Mouse (Mus musculus) right cerebral cortex, adult 18-20 months (tissue): ENCODE measurements around the gene Ank2.
A peak's percentile ranks its signal among the peaks of the same experiment; 100 is the strongest.

ENCODE experiments used
- DNase-seq: peaks from one replicate; pipeline ENCODE4 v3.0.0; 2022; ENCODE audit warnings: mixed read lengths

The Ank2 gene

GRCm38 (mm10) chr3:127281390-127281789 lies 217.8 kb downstream of the Ank2 start:
- DNase-seq: no peak

GRCm38 (mm10) chr3:127280376-127280775 lies 218.8 kb downstream of the Ank2 start:
- DNase-seq: no peak

DNA sequence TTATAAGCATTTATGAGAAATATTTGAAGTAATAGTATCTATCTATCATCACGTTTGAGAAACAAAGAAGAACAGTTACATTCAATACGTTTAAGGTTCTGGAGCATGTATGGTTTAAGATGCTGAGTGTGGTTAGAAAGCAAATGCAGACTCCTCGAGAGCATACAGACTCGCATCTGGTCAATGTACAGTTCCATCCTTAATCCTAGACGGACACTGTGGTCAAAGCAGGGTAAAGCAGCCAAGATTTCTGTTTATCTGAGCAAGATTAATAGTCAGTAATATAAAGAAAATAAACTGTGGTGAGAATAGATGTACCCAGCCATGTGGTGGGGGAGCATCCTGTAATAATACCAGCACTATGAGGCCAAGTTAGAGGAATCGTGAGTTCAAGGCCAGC lies 223.2 kb downstream of the Ank2 start:
- DNase-seq: no peak

DNA sequence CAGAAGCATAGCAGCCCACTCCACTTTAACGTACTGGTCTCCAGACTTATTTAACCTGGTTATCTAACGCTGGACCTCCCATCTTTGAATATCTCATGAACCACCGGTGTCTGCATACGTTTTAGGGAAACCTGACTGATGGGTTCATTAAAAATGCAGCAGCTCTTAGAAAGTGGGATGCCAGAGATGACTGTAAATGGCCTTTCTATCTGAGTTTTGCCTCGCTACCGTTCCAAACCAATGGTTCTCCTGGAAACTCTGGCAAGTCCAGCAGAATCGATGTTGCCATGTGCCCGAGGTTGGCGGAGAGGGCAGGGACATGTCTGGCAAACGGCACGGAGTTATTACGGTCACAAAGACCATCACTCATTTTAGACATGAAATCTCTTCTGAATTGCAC lies 226.3 kb downstream of the Ank2 start:
- DNase-seq: no peak

DNA sequence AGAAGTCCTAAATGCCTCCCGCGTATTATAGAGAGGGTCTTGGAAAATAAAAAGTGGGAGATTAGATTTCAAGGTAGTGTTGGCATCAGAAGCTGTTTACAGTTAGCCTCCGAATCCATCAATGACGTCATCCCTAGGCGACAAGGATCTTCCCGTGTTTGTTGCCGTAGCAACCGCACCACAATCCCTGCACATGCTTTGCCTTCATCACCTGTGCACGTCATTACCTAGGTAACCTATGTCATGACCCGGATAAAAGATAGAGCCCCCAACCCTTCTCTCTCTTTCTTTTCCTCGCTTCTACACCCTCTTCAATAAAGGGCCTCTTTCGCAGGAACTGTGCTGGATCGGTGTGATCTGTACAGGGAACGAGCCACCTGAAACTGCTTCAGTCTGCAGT lies 229.5 kb downstream of the Ank2 start:
- DNase-seq: no peak

DNA sequence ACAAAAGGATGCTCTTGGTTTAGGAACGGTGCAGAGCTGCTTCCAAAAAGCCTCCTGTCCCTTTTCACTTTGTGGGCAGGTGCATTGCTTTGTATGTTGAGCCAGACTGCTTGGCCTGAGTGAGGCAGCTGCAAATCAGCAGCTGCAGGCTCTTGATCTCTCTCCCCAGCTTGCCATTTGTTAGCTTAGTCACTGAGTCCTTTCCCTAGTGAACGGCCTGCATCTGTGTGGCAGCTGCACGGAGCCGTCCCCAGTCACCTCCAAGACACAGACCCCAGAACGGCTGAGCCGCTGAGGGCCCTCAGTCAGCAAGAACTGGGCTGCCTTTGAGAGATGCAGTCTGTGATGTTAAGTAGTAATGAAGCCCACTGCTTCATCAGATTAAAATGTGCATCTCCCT lies 231.3 kb downstream of the Ank2 start:
- no peak for DNase-seq

DNA sequence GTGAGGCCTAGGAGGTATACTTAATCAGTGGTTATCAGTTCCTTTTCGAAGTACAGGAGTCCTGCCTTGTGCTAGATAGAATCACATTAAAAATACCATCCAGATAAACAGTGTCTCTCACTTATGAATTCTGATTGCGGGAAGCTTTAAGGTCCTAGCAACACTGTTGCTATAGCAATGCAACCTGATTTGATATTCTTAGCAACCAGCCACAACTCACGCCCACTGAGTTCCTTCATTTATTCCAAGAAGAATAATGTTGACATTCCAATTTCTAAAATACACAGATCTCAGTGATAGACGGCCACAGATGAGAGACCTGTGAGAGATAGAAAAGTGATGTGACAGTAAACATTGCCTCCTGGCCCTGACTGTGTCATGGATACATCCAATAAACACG lies 233.4 kb downstream of the Ank2 start:
- no peak for DNase-seq

- DNase-seq: no peak
Measured at GRCm38 (mm10) chr3:127265182-127265581, 234.0 kb downstream of the Ank2 start.

GRCm38 (mm10) chr3:127260786-127261166 lies 238.4 kb downstream of the Ank2 start:
- DNase-seq: no peak

- no peak for DNase-seq
Measured at GRCm38 (mm10) chr3:127260007-127260785, 239.0 kb downstream of the Ank2 start.

- no peak for DNase-seq
Measured at GRCm38 (mm10) chr3:127258466-127259075, 240.6 kb downstream of the Ank2 start.

GRCm38 (mm10) chr3:127257969-127258368 lies 241.2 kb downstream of the Ank2 start:
- peak; percentile 33 for DNase-seq

GRCm38 (mm10) chr3:127257279-127257925 lies 241.7 kb downstream of the Ank2 start:
- peak; percentile 64 for DNase-seq

DNA sequence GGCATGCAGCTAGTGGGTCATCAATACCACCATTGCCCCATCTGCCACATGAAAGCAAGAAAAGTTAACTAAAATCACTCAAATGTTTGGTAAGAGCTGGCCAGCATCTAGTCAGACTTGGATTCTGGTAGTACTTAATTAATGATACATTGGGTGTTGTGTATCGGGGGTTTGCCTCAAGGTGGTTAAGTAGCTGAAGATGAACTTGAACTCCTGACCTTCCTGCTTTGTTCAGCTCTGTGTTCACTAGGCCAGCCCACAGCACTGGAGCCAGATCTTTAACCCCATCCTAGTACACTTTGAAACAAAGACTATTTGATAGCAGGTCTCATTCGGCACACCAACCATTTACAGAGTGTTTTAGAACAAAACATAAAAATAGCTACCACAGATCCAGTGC lies 242.5 kb downstream of the Ank2 start:
- DNase-seq: no peak

- DNase-seq: no peak
Measured at GRCm38 (mm10) chr3:127250930-127251329, 248.2 kb downstream of the Ank2 start.

DNA sequence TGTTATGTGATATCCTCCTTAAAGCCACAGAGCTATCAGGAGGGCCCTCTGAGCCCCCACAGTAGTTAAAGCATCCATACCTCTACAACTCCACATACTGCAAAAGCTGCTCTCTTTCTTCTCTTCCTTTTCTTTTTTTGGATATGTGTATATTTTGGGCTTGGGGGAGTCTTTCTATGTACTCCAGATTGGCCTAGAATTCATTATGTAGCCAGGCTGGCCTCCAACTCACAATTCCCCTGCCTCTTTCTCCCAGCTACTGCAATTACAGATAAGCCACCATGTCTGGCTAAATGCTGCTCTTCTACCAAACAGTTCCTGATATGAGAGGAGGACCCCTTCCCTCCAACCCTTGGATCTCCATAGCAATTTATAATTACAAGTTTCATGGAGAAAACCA lies 250.5 kb downstream of the Ank2 start:
- DNase-seq: no peak

DNA sequence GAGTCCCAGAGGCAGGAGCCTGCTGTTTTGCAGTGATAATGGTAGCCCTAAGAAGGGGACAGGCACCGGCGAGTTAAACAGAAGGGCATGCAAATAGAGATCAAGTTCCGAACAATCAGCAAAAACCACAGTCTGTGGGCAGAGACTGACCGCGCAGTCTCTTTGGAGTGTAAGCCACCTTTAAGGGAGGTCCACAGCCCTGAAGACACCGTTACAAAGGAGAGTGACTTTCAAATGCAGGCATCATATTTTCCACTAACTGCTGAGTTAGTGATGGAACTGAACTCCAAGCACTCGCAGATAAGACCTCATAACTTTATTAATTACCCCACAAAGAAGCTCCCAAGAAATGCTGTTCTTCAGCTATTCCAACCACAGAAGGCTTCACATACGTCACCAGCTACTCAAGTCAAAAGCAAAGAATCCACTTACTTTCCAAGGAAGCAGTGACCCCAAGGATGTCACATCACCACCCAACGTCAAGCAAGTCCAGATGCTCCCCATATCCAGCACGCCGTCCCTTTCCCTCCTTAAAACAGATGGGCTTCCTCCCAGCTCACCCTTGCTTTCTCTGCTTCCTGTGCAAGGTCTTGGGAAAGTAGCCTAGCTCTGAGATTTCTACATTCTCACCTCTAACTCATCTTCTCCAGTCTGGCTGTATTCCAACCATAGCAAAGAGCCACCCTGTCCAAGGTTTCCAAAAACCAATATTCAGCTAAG lies 252.0 kb downstream of the Ank2 start:
- DNase-seq: no peak

GRCm38 (mm10) chr3:127243928-127244642 lies 255.1 kb downstream of the Ank2 start:
- DNase-seq: no peak

DNA sequence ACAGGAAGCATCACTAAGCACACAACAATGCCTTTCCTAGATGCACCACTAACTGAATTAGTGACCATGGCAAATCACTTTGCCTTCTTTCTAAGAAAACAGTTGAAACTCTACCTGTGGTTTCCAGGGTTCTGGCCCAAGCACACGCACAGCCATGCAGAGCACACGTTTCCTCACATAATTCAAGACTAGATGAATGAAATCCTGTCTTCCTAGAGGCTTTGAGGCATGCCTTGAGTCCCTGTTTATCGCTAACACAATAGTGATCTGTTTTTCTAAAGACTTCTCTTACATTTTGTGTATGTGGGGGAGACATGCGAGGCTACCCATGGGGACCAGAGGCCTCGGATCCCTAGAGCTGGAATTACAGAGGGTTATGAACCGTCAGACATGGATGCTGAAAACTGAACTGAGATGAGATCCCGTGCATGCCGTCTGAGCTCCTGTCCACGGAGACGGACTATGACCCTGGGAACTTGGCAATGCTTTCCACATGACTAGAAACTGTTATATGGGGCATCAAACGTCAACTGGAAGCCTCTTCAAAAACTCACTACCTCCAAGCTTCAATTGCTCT lies 256.8 kb downstream of the Ank2 start:
- no peak for DNase-seq

- DNase-seq: no peak
Measured at GRCm38 (mm10) chr3:127235271-127235670, 263.9 kb downstream of the Ank2 start.

- peak; percentile 77 for DNase-seq
Measured at GRCm38 (mm10) chr3:127225799-127226730, 273.1 kb downstream of the Ank2 start.
